12 mouse cellular contexts compared by ENCODE assay signal in the genomic region with DNA sequence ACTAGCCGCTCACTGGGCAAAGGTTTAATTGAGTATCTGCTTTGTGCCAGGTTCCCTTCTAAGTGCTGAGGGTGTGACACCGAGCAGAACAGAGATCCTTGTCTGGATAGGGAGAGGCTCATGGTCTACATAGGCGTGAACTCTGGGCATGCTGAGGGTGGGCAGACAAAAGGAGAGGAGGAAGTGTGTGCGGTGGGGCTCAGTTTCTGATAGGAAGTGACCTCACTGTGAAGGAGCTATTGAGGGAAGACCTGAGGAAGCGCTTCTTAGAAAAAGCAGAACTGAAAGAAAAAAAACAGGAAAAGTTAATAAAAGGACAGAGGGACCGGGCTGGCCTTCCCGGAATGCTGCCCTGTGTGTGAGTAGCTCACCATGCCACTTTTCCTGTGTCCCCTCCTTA.
DNase-seq lines count a peak whose midpoint lies in the region; ATAC-seq and TF ChIP-seq lines count a peak whose summit lies in the region.
"Had no signal": no experiment of that assay in that cellular context is flagged by ENCODE, and none has a peak within 500 bp of the region (broad histone marks: within the 10 kb centered on the region; RNA-seq: fewer than 3 reads in every experiment).

No protein-coding gene starts in this region.

- no peak for TF ChIP-seq POLR2A in lung, adult 2 months (IDR thresholded peaks at IDR 0.05; ENCODE audit: borderline replicate concordance, extremely low read depth, low read depth, low read length)

- peaks cover 12% of the 10 kb centered on the region; the same call in 1 of the 2 replicates for H3K27me3 ChIP-seq in intestine, embryonic 16.5 days (replicated peaks; ENCODE audit: control insufficient read depth, insufficient read depth, low read length)
- no peaks in the 10 kb centered on the region for H3K27me3 ChIP-seq in stomach, embryonic 16.5 days (ENCODE audit: control insufficient read depth, insufficient read depth, low read length)
- no peaks in the 10 kb centered on the region; the same call in 1 of the 2 replicates for H3K27me3 ChIP-seq in forebrain, postnatal 0 days (ENCODE audit: insufficient read depth, low read length)
- H3K27me3 ChIP-seq: liver, embryonic 15.5 days had no signal

- no peak overlapping the region for H3K4me2 ChIP-seq in intestine, embryonic 16.5 days (ENCODE audit: low read depth, low read length)
- no peak overlapping the region for H3K4me2 ChIP-seq in stomach, embryonic 16.5 days (ENCODE audit: low read depth, low read length)
- H3K4me2 ChIP-seq in forebrain, postnatal 0 days (ENCODE audit: low read depth): no peak overlapping the region
- H3K4me2 ChIP-seq: hindbrain, embryonic 13.5 days; liver, embryonic 15.5 days had no signal

- H3K27ac ChIP-seq in intestine, embryonic 16.5 days (ENCODE audit: low read length): no peak overlapping the region
- H3K27ac ChIP-seq in stomach, embryonic 16.5 days (ENCODE audit: low read length): no peak overlapping the region
- no peak overlapping the region for H3K27ac ChIP-seq in forebrain, postnatal 0 days (ENCODE audit: low read depth, low read length)
- H3K27ac ChIP-seq: hindbrain, embryonic 13.5 days; liver, embryonic 15.5 days had no signal

- no peak overlapping the region for H3K4me3 ChIP-seq in lung, adult 2 months (replicated peaks; ENCODE audit: extremely low read depth, low read depth, low read length)
- no peak overlapping the region for H3K4me3 ChIP-seq in intestine, embryonic 16.5 days (ENCODE audit: low read length)
- no peak overlapping the region for H3K4me3 ChIP-seq in stomach, embryonic 16.5 days (replicated peaks; ENCODE audit: low read length)
- H3K4me3 ChIP-seq in forebrain, postnatal 0 days (ENCODE audit: low read depth, low read length): no peak overlapping the region
- H3K4me3 ChIP-seq: hindbrain, embryonic 13.5 days; liver, embryonic 15.5 days had no signal

- TF ChIP-seq CTCF in lung, adult 2 months (IDR thresholded peaks at IDR 0.05; ENCODE audit: insufficient read depth, low read length): no peak
- TF ChIP-seq CTCF in forebrain, postnatal 0 days (IDR thresholded peaks at IDR 0.05; ENCODE audit: low read depth): no peak

- 43% methylated on average over 7 of the region's 7 CpGs for WGBS in lung, adult 2 months
- 64% methylated on average over 7 of the region's 7 CpGs for WGBS in intestine, embryonic 16.5 days
- WGBS in stomach, embryonic 16.5 days: 74% methylated on average over 7 of the region's 7 CpGs
- WGBS in forebrain, postnatal 0 days: 88% methylated on average over 7 of the region's 7 CpGs

- H3K9me3 ChIP-seq in intestine, embryonic 16.5 days (ENCODE audit: control insufficient read depth, low read length): no peaks in the 10 kb centered on the region
- no peaks in the 10 kb centered on the region for H3K9me3 ChIP-seq in stomach, embryonic 16.5 days (replicated peaks; ENCODE audit: control insufficient read depth, low read length)
- no peaks in the 10 kb centered on the region for H3K9me3 ChIP-seq in forebrain, postnatal 0 days (ENCODE audit: low read length)
- H3K9me3 ChIP-seq: hindbrain, embryonic 13.5 days; liver, embryonic 15.5 days had no signal

- ATAC-seq in intestine, embryonic 16.5 days: peak; percentile 36; the same call in 1 of the 2 replicates
- ATAC-seq in stomach, embryonic 16.5 days (ENCODE audit: insufficient read depth, low FRiP score): peak; percentile 29; the same call in 1 of the 2 replicates
- ATAC-seq in forebrain, postnatal 0 days: no peak

- no peak overlapping the region for H3K9ac ChIP-seq in intestine, embryonic 16.5 days (ENCODE audit: low read depth, low read length)
- no peak overlapping the region for H3K9ac ChIP-seq in stomach, embryonic 16.5 days (ENCODE audit: low read length)
- H3K9ac ChIP-seq in forebrain, postnatal 0 days: no peak overlapping the region
- H3K9ac ChIP-seq: hindbrain, embryonic 13.5 days; liver, embryonic 15.5 days had no signal

- DNase-seq in lung, adult 18-20 months: peak; percentile 42 to 43
- no peak for DNase-seq in lung, adult 2 months
- peak; percentile 38 for DNase-seq in lung, postnatal 25 days (ENCODE audit: low spot score)
- no peak for DNase-seq in forebrain, postnatal 0 days
- DNase-seq in left cerebral cortex, adult 9 months (ENCODE audit: low spot score in 2 of 2): no peak
- DNase-seq: adrenal gland, postnatal 36 days; cerebellum, postnatal 36 days; right cerebral cortex, postnatal 4 days had no signal

- H3K4me1 ChIP-seq in lung, adult 2 months (ENCODE audit: control insufficient read depth, insufficient read depth, low read length): peaks cover 5% of the 10 kb centered on the region; the same call in 1 of the 2 replicates
- H3K4me1 ChIP-seq in intestine, embryonic 16.5 days (ENCODE audit: control insufficient read depth, insufficient read depth, low read length): peaks cover 21% of the 10 kb centered on the region
- peaks cover 14% of the 10 kb centered on the region for H3K4me1 ChIP-seq in stomach, embryonic 16.5 days (ENCODE audit: control insufficient read depth, insufficient read depth, low read length)
- no peaks in the 10 kb centered on the region for H3K4me1 ChIP-seq in forebrain, postnatal 0 days (ENCODE audit: insufficient read depth)

- no peaks in the 10 kb centered on the region for H3K36me3 ChIP-seq in intestine, embryonic 16.5 days (ENCODE audit: control insufficient read depth, insufficient read depth, low read length)
- H3K36me3 ChIP-seq in stomach, embryonic 16.5 days (ENCODE audit: control insufficient read depth, insufficient read depth, low read length): no peaks in the 10 kb centered on the region
- H3K36me3 ChIP-seq in forebrain, postnatal 0 days (ENCODE audit: insufficient read depth): no peaks in the 10 kb centered on the region
- H3K36me3 ChIP-seq: hindbrain, embryonic 13.5 days; liver, embryonic 15.5 days had no signal

Comparison
In these comparisons a context has a peak if more than half of its experiments do, and no peak if none do; other contexts are left out.
1. DNase-seq: peak in lung, adult 18-20 months (2 of 2) and lung, postnatal 25 days (single experiment); none in lung, adult 2 months (single experiment), forebrain, postnatal 0 days (single experiment) and left cerebral cortex, adult 9 months (0 of 2).